Mouse (Mus musculus): ENCODE data around the gene Panx1. TPM values are rescaled to one million over a fixed set of nuclear protein-coding genes. Genes with fewer than 3 reads are reported as not detected.
A peak's percentile ranks its signal among the peaks of the same experiment; 100 is the strongest.

The Panx1 gene
- total RNA-seq, 2 experiments from 2014 or later: 17.4 to 22.6 TPM

- DNase-seq (ENCODE audit: low spot score in 2 of 2): no peak
Observed at GRCm38 (mm10) chr9:15027725-15028124, 17.6 kb downstream of the Panx1 start.

DNA sequence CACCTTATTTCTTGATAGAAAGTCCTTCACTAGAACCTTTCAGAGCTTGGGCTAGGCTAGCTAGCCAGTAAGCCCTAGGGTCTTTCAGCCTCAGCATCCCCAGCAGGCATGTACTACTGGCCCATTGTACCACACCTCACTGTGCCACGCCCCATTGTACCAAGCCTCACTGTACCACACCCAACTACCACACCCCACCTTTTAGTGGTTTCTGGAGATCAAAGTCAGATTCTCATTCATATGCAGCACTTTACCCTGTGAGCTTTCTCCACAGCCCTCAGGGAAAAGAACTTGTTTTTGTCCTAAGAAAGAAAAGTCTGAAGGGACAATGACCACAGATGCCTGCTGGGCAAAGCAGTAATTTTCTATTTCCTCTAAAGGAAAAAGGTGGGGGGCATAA, 22.2 kb downstream of the Panx1 start:
- DNase-seq (ENCODE audit: low spot score in 2 of 2): no peak

DNA sequence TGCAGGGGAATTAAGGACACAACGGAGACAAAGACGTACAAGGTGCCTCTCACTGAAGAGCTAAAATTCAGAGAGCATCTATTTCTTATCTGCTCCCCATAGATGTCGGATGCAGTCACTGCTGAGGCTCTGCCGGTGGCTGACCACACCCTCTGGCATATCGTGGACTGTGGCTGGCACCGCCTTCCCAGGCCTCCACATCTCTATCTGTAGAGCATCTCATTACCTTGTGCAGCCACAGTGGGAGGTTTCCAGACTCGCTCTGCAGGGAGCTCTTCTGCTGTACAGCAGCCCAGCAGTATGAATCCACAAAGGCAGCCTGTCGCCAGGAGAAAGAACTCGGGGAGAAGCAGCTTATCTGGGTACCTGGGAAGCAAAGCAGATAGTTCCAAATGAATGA, 24.1 kb downstream of the Panx1 start:
- DNase-seq (ENCODE audit: low spot score in 2 of 2): no peak

DNA sequence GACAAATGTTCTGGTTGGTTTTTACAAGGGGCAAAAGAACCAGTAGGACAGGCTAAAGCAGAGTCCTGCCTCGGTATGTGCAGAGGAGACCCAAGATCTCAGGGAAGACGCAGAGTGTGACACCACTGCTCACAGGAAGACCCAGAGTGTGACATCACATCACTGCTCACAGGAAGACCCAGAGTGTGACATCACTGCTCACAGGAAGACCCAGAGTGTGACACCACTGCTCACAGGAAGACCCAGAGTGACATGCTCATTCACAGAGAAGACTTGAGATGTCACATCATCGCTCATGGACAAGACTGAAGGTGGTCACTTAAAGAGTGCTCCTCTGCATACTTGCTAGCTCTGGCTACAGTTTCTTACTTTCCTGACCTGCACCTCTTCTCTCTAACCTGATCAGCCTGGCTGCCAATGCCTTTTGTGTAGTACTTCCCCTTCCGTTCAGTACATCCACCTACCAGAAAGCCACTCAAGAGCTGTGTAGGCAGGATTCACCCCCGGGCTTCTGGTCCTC, 24.7 kb downstream of the Panx1 start:
- no peak for DNase-seq (ENCODE audit: low spot score in 2 of 2)

- DNase-seq (ENCODE audit: low spot score in 2 of 2): no peak
Observed at GRCm38 (mm10) chr9:15018756-15019131, 26.5 kb downstream of the Panx1 start.

DNA sequence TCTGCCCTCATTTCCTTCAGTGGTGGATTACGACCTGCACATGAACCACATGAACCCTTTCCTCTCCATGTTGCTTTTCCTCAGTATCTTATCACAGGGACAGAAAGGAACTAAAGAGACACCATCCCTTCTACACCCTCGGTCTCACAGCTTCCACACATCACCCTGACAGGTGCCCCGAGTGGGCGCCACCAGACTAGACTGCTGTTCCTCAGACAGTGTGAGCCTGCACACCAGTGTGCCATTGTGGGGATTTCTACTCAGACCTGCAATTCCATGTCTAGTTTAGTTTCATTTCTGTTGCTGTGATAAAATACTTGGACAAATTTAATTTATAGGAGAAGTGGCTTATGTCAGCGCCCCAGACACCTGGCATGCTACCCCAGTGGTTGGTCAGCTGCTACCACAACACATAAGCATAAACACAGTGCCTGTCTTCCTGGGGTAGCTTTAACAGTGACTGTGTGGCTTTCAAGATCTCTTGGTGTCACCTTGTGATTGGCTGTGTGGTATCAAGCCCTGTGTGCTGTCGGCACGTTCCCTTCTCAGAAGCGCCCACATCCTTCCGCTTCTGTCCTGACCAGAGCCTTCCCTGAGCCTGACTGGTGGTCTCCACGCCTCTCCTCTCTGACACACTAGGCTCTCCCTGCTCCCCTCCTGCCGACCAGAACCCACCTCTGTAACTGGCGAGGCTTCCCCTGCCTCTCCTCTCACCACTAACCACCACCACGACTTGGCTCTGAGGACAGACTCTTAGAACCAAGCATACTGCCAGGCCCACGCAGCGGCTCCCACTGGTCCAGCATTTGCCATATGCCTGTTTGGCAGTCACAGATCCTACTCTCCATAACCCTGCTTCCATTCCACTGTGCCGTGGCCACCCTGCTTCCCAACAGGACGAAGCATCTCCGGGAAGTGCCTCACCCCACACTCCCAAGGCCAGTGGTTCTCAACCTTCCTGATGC, 27.2 kb downstream of the Panx1 start:
- DNase-seq (ENCODE audit: low spot score in 2 of 2): no peak

GRCm38 (mm10) chr9:15015223-15015956, 29.9 kb downstream of the Panx1 start:
- peak in 1 of 2 experiments; percentile 53 for DNase-seq (ENCODE audit: low spot score in 2 of 2)

DNA sequence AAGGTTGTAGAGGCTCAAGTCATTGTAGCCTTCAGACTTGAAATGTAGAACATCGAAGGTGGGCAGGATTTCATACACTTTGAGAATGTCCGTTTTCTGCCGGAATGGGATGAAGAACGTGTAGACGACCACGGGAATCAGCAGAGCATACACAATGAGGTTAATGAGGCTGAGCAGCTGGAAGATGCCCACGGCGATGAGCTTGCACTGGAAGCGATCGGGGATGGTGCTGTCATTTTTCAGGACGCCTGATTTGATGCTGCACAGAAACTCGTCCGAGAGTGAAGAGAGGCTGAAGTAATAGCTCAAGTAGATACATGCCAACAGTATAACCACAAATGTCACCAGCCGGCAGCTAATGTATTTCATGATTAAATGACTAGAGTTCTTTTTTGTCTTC, 37.7 kb downstream of the Panx1 start:
- DNase-seq (ENCODE audit: low spot score in 2 of 2): no peak

- DNase-seq (ENCODE audit: low spot score in 2 of 2): no peak
Observed at GRCm38 (mm10) chr9:15004298-15004685, 41.0 kb downstream of the Panx1 start.

GRCm38 (mm10) chr9:15003676-15004297, 41.5 kb downstream of the Panx1 start:
- DNase-seq (ENCODE audit: low spot score in 2 of 2): peak in 1 of 2 experiments; percentile 24

DNA sequence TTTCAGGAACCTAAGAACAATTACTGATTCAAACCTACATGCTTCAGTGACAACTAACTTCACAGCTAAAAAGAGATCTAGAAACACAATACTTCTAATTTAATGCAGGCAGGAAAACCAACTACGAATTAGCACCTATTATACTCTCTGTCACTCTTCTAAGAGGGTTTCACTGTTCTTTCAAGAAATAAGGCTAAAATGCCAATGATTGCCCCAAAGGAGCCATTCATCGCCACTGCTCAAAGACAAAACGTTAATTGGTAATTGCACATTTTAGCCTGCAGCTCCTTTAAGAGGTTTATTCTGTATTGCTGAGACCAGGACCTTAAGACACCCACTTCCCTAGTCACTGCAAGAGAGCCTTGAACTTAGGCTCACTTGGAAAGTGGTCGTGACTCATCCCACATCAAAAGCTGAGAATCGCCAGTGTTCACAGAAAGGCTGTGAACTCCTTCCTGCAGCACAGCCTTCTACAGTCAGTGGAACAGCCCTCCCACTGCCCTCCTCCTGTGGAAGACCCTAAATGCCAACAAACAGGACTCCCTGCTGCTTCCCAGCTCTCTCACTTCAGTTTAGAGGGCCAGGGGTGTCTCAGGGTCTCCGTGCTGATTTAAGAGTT, 42.2 kb downstream of the Panx1 start:
- no peak for DNase-seq (ENCODE audit: low spot score in 2 of 2)

DNA sequence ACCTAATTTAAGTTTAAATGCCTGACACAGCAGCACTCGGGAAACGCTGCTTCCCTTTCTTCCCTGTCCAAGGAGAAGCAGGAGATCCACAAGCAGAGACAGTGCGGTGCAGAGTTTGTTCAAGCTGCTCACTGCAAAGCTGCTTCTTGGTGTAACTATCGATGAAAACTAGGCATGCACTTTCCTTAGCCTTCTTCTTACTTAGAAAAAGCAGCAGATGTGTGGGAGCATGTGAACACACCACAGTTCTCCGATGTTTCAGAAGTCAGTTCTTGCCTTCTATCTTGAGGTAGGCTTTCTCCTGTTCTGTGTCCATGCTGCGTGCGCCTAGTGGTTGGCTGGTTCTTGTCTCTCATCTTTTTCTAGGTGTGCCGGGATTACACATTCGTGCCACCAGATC, 46.5 kb downstream of the Panx1 start:
- no peak for DNase-seq (ENCODE audit: low spot score in 2 of 2)

DNA sequence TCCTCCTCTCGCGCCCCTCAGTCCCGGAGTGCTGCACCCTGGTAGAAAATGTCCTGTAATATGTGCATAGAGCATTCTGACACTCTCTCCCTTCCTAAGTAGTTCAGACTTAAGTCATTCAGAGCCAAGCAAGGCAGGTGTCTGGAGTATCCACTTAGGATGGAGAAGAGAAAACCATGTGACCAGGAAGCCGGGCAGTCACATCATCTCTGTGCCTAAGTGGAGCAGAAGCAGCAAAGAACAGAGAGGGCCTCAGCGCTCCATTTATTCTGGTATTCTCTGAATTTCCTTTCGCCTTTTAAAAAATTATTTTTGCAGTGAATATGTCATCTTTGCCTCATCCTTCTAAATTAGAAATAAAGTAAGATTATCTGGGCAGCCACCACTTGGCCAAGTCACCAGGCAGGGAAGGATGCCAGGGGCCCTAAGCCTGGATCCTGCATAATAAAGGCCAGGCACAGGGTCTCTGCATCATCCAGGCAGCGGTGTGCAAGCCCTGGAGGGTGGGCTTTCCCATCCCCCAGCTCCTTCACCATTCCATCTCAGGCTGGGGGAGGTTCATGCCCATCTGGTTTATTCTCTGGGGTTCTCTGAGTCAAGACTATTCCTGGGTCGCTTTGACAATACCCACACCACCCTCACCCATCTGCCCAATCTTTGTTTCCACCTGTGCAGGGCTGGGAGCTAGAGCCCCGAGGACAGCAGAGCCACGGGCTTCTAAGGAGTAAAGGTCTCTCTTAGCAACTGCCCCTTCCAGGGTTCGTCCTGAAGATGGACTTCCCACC, 47.8 kb downstream of the Panx1 start:
- no peak for DNase-seq (ENCODE audit: low spot score in 2 of 2)

DNA sequence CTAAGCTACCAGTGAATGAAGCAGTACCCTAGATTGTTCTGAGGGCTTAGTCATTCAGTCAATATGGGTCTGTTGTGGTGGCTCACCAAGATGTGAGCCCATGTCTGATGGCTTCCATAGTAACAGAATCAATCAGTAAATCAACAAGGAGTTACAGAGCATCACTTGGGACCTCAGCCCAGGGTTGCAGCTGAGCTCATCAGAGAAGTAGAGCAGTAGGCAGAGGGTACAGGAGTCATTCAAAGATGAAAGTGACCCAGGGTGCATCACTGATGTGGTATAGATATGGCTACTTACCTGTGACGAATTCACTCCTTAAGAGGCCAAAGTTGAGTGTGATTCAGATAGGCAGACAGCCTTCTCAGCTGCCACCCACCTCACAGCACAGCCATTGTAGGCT, 49.8 kb downstream of the Panx1 start:
- DNase-seq (ENCODE audit: low spot score in 2 of 2): no peak

GRCm38 (mm10) chr9:14988606-14989293, 56.5 kb downstream of the Panx1 start:
- no peak for DNase-seq (ENCODE audit: low spot score in 2 of 2)

- DNase-seq (ENCODE audit: low spot score in 2 of 2): no peak
Observed at GRCm38 (mm10) chr9:14983141-14983540, 62.1 kb downstream of the Panx1 start.

DNA sequence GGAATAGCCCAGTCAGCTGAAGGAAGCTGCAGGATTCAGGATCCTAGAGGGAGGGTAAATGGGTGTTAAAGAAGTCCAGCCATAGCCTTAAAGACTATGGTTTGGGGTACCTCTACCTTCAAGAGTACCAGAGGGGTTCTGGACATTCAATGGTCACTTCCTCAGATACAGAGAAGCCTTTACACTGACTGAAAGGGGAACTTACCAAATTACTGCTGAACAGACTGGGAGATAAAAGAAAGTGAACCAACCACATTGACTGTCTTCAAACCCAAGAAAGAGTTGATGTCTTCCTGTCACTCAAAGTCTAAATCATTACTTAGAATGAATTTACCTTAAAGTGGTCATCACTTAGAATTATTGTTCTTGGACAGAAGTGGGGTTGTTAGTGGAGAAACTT, 62.6 kb downstream of the Panx1 start:
- no peak for DNase-seq (ENCODE audit: low spot score in 2 of 2)

DNA sequence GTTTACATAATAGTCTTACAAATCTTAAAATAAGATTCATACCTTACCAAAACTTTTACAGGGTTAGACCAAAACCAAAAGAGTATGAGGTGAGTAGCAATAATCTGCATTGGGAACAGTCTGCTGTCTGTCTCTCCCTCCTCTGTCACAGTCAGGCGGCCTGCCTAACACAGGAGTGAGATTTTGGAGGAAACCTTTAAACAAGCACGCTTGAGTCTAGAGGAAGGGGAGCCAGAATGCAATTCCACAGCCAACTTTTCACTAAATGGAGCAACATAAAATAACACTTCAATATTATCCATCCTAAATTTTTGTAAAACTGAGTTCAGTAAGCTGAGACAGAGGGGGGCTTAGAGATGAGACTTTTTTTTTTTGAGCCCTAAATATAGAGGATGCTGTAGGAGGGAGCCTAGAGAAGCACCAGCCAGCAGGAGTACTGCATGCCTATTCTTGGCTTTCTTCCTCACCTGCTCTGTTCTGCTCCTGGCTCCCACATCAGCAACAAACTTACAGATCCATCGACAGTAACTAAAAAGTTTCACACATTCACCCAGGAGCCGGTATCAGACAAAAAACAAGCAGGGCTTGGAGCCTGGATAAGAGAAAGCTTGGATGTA, 63.6 kb downstream of the Panx1 start:
- no peak for DNase-seq (ENCODE audit: low spot score in 2 of 2)
